Mouse (Mus musculus): ENCODE measurements around the gene Scn1b. TPM values are rescaled to one million over a fixed set of nuclear protein-coding genes. Genes with fewer than 3 reads are reported as not detected.

Gene Scn1b
- polyA plus RNA-seq, 1 experiment, result 41.6 TPM

DNA sequence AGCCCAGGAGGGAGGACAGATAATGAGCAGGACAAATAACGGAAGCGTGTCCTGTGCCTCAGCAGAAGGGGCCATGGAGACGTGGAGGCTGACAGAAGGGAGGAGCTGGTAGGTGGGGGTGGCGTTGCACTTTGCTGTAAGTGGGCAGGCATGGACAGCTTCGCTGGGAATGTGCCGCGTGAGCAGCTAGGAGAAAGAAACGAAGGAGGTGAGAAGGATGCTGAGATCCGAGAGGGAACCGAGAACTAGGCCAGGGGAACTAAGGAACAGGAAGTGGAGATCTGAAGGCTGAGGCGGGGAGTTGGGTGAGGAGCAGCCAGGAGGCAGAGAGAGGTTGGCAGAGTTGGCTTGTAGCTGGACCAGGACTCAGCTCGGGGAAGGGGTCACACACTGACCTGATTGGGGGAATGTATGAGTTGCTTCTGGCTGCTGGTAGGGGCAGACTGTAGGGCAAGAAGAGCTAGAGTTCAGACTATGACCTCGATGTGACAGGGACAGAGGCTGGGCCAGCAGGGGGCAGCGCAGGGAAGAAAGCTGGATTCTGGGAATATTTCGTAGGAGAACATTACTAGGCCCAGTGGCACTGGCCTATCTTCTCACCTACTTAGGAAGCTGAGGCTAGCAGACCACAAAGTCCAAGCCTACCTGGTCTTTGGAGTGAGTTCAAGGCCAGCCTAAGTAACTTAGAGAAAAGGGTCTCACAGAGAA is 21.6 kb downstream of the Scn1b start:
- 57% methylated on average over 15 of the region's 15 CpGs for WGBS
- TF ChIP-seq POLR2A (IDR thresholded peaks at IDR 0.05; ENCODE audit: low read depth, low read length) (no peak), CTCF (IDR thresholded peaks at IDR 0.05; ENCODE audit: extremely low read depth, insufficient read depth, insufficient read length, insufficient replicate concordance) (peak; percentile 56; the same call in 1 of the 2 replicates)
- H3K27me3 ChIP-seq (ENCODE audit: control insufficient read depth, insufficient read depth, low read length), result no peaks in the 10 kb centered on the region
- peaks cover 2% of the 10 kb centered on the region; the same call in 1 of the 2 replicates for H3K4me1 ChIP-seq (ENCODE audit: control insufficient read depth, insufficient read depth, insufficient read length)
- H3K36me3 ChIP-seq (ENCODE audit: control insufficient read depth, insufficient read depth, low read length), result no peaks in the 10 kb centered on the region
- no peak overlapping the region for H3K4me3 ChIP-seq (ENCODE audit: extremely low read depth, insufficient read depth, insufficient read length)
- H3K27ac ChIP-seq (ENCODE audit: insufficient read depth, low read length), result no peak overlapping the region
- DNase-seq (ENCODE audit: low read depth in 1 of 2, low spot score in 2 of 2), result no peak

DNA sequence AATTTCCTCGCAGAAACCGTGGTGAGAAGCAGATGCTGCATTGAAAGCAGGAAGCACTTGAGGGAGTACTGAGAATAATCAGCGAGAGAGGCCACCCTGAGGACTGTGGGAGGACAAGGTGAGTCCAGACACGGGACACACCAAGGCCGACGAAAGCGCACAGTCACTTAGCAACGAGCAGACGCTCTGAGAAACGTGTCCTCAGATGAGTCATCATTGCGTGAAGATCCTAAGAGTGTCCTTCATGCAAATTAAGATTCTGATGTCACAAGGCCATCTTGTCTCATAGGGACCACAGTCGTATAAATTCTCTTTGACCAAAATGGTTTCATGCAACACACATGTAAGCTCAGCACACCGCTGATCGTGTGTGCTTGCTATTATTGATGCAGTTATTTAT is 26.0 kb downstream of the Scn1b start:
- no peaks in the 10 kb centered on the region for H3K36me3 ChIP-seq (ENCODE audit: control insufficient read depth, insufficient read depth, low read length)
- no peak for DNase-seq (ENCODE audit: low read depth in 1 of 2, low spot score in 2 of 2)
- 50% methylated on average over 14 of the region's 14 CpGs for WGBS

DNA sequence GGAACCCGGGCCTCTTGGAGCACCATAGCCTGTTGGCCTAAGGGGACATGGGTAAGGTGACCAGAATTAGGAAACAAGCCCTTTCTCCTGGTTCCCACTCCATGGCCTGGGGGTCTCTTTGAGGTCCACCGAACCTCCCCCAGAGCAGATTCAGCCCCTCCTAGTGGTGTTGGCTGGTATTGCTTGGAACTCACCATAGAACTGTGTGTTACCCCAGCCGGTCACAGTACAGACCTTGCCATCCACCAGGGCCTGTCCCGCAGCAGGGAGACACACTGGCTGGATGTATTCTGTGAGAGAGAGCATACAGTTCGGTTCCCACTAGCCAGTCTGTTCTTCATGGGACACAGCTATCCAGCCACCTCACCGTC is 27.2 kb downstream of the Scn1b start:
- no peak for TF ChIP-seq CTCF (IDR thresholded peaks at IDR 0.05; ENCODE audit: extremely low read depth, insufficient read depth, insufficient read length, insufficient replicate concordance)
- TF ChIP-seq POLR2A (IDR thresholded peaks at IDR 0.05; ENCODE audit: low read depth, low read length), result no peak
- no peaks in the 10 kb centered on the region for H3K27me3 ChIP-seq (ENCODE audit: control insufficient read depth, insufficient read depth, low read length)
- no peak overlapping the region for H3K27ac ChIP-seq (ENCODE audit: insufficient read depth, low read length)
- DNase-seq (ENCODE audit: low read depth in 1 of 2, low spot score in 2 of 2), result no peak
- no peaks in the 10 kb centered on the region for H3K4me1 ChIP-seq (ENCODE audit: control insufficient read depth, insufficient read depth, insufficient read length)
- H3K4me3 ChIP-seq (ENCODE audit: extremely low read depth, insufficient read depth, insufficient read length), result no peak overlapping the region
- 85% methylated on average over 6 of the region's 6 CpGs for WGBS
- H3K36me3 ChIP-seq (ENCODE audit: control insufficient read depth, insufficient read depth, low read length), result no peaks in the 10 kb centered on the region

More for the DNA sequence above, 26.0 kb downstream of the Scn1b start:
- Histone ChIP-seq H3K4me1 (ENCODE audit: control insufficient read depth, insufficient read depth, insufficient read length) (peaks cover 2% of the 10 kb centered on the region; the same call in 1 of the 2 replicates), H3K4me3 (ENCODE audit: extremely low read depth, insufficient read depth, insufficient read length) (no peak overlapping the region), H3K27me3 (ENCODE audit: control insufficient read depth, insufficient read depth, low read length) (no peaks in the 10 kb centered on the region), H3K27ac (ENCODE audit: insufficient read depth, low read length) (no peak overlapping the region)
- no peak for TF ChIP-seq CTCF (IDR thresholded peaks at IDR 0.05; ENCODE audit: extremely low read depth, insufficient read depth, insufficient read length, insufficient replicate concordance)
- TF ChIP-seq POLR2A (IDR thresholded peaks at IDR 0.05; ENCODE audit: low read depth, low read length), result no peak

DNA sequence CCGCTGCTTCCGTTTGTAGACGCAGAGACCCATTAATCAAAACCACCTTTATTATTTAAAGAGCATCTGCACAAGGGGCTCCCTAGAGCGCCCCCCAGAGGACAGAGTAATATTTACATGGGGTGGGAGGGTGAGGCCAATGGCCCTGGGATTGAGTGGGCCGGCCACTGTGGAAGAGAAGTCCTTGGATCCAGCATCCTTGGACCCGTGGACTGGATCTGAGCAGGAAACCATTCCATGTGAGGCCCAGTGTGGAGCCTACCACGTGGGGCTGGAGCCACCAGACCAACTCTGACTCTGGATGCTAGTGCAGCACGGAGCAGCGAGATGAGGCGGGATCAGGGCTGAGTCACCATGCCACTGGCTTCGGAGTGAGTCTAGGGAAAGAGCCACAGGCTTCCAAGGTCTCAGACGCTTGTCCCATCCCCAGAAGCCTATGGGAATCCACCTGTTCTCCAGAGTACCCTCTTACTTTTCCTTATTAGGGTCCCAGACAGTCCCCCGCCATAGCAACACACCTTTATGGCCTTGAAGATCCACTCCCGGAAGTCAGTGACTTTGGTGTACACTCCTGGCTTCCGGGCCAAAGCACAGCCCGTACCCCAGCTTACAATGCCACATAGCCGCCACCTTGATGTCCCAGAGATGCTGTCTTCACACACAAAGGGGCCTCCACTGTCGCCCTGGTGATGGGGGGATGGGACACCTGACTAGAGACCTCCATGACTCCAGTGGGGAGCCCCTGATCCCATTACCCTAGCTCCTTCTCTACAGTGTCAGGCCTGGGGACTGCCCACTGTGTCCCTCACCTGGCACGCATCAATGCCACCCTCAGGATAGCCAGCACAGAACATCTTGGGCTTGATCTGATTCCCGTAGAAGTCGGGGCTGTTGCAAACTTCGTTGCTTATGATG is 27.8 kb downstream of the Scn1b start:
- Histone ChIP-seq H3K4me3 (ENCODE audit: extremely low read depth, insufficient read depth, insufficient read length) (no peak overlapping the region), H3K36me3 (ENCODE audit: control insufficient read depth, insufficient read depth, low read length) (no peaks in the 10 kb centered on the region), H3K27ac (ENCODE audit: insufficient read depth, low read length) (no peak overlapping the region), H3K27me3 (ENCODE audit: control insufficient read depth, insufficient read depth, low read length) (no peaks in the 10 kb centered on the region), H3K4me1 (ENCODE audit: control insufficient read depth, insufficient read depth, insufficient read length) (no peaks in the 10 kb centered on the region)
- no peak for TF ChIP-seq CTCF (IDR thresholded peaks at IDR 0.05; ENCODE audit: extremely low read depth, insufficient read depth, insufficient read length, insufficient replicate concordance)
- no peak for DNase-seq (ENCODE audit: low read depth in 1 of 2, low spot score in 2 of 2)
- 88% methylated on average over 22 of the region's 22 CpGs for WGBS

DNA sequence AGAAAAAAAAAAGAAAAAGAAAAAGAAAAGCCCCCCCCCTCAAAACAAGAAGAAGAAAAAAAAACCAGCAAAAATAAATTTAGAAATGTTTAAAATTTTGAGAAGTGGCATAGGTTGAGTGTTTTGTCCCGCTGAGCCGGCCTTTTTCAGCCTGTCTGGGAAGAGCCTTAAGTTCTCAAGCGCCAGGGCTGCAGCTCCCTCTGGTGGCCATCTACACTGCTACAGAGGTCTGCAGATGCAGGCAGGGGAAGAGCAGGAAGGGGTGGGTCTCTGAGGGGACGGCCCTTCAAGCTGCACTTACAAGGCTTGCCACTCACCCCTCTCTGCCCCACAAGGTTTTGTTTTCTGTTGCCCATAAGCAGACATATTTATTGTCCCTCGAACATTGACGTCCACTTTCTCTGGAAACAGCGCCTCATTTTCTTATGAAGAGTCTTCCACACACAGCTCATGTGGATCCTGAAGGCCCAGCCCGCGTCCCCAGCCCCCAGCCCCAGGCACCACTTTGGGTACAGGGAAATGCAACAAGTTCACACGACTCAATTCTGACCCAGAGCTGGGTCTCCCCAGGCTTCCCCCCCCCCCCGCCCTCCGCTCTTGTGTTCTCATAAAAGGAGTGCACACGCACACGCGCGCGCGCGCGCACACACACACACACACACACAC is 29.1 kb downstream of the Scn1b start:
- Histone ChIP-seq H3K36me3 (ENCODE audit: control insufficient read depth, insufficient read depth, low read length) (no peaks in the 10 kb centered on the region), H3K27me3 (ENCODE audit: control insufficient read depth, insufficient read depth, low read length) (no peaks in the 10 kb centered on the region), H3K4me3 (ENCODE audit: extremely low read depth, insufficient read depth, insufficient read length) (no peak overlapping the region), H3K27ac (ENCODE audit: insufficient read depth, low read length) (no peak overlapping the region), H3K4me1 (ENCODE audit: control insufficient read depth, insufficient read depth, insufficient read length) (no peaks in the 10 kb centered on the region)
- 51% methylated on average over 20 of the region's 20 CpGs for WGBS
- DNase-seq (ENCODE audit: low read depth in 1 of 2, low spot score in 2 of 2), result peak; percentile 82 to 91
- peak; percentile 97 for TF ChIP-seq CTCF (IDR thresholded peaks at IDR 0.05; ENCODE audit: extremely low read depth, insufficient read depth, insufficient read length, insufficient replicate concordance)
- TF ChIP-seq POLR2A (IDR thresholded peaks at IDR 0.05; ENCODE audit: low read depth, low read length), result no peak

DNA sequence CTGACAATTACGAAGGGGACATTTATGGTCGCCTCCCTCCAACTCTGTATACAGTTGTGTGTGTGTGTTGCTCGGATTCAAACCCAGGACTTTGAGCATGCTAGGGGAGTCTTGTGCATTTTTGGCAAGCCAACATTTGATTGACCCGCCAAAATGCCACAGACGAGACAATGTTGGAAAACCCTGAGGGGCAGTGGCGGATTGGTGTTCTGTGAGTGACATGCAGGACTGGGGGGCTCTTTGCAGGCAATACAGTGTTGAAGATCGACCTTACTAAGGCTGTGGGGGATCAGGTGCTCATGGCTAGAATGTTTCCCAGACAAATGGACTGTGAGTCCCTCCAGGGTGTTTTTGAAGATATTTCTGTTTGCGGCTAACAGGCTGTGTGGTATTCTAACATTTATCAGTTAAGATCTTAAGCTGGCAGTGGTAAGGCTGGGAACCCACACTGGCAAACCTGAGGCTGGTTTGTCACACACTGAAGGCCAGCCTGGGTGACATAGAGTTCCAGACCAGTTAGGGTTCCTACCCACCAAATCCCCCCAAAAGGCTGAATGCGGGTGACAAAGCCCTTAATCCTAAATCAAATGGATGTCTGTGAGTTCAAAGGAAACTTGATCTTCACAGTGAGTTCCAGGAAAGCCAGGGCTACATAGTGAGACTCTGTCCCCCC is 29.8 kb downstream of the Scn1b start:
- no peak for TF ChIP-seq CTCF (IDR thresholded peaks at IDR 0.05; ENCODE audit: extremely low read depth, insufficient read depth, insufficient read length, insufficient replicate concordance)
- TF ChIP-seq POLR2A (IDR thresholded peaks at IDR 0.05; ENCODE audit: low read depth, low read length), result no peak
- Histone ChIP-seq H3K27me3 (ENCODE audit: control insufficient read depth, insufficient read depth, low read length) (no peaks in the 10 kb centered on the region), H3K36me3 (ENCODE audit: control insufficient read depth, insufficient read depth, low read length) (no peaks in the 10 kb centered on the region), H3K4me3 (ENCODE audit: extremely low read depth, insufficient read depth, insufficient read length) (no peak overlapping the region), H3K4me1 (ENCODE audit: control insufficient read depth, insufficient read depth, insufficient read length) (no peaks in the 10 kb centered on the region), H3K27ac (ENCODE audit: insufficient read depth, low read length) (no peak overlapping the region)
- 78% methylated on average over 9 of the region's 9 CpGs for WGBS
- no peak for DNase-seq (ENCODE audit: low read depth in 1 of 2, low spot score in 2 of 2)
